Mouse (Mus musculus): ENCODE measurements at regions not wholly inside any gene's neighbourhood (a gene's known extent, or its start where the extent isn't known, plus 50 kb on each side); places are given as distances from the start of the nearest gene placed in this dataset.
"Not testable (repeated sequence)": the region's sequence is repeated elsewhere in the genome, so short reads cannot be mapped to it uniquely, and the experiment has no call there.

DNA sequence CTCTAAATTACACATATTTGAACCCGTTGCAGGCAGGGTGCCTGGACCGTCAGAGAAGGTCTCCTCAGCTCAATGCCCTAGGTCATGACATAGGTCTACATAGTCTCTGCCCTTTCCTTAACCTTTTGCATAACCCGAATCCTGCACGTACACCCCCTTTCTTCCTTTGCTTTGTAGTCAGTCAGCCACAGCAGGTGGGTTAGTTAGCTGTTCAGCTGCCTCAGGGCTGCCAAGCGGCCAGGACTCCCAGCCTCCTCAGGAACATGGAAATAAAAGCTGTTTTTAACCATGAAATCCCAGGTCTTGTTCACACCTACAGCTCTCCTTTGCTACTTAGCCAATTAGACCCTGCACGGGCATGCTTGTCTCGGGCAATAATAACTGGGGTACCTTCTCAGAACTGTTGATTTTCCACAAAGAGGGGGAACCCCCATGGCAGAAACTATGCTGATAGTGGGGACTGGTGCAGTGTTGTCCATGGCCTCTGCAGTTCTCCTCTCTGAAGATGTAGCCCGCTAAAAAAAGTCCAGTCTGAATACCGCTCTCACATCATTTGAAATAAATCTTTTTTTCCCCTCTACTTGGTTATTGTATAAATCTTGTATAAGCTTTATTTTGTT, 83.3 kb downstream of the Sik1 start:
- Histone ChIP-seq H3K9me3 (ENCODE audit: control insufficient read depth, low read length) (peaks cover 8% of the 10 kb centered on the region), H3K27ac (replicated peaks; ENCODE audit: low read depth, low read length) (no peak overlapping the region; the same call in 1 of the 2 replicates), H3K27me3 (ENCODE audit: control insufficient read depth, insufficient read depth, low read length) (no peaks in the 10 kb centered on the region), H3K4me1 (ENCODE audit: control insufficient read depth, insufficient read depth, low read length) (peaks cover 13% of the 10 kb centered on the region; the same call in 1 of the 2 replicates), H3K36me3 (ENCODE audit: control insufficient read depth, insufficient read depth, low read length) (no peaks in the 10 kb centered on the region), H3K4me2 (ENCODE audit: low read length) (no peak overlapping the region), H3K9ac (replicated peaks; ENCODE audit: low read length) (no peak overlapping the region; the same call in 1 of the 2 replicates), H3K4me3 (replicated peaks; ENCODE audit: low read depth, low read length) (no peak overlapping the region)
- 53% methylated on average over 9 of the region's 9 CpGs for WGBS
- ATAC-seq (ENCODE audit: low FRiP score, low TSS enrichment) (no peak), DNase-seq (no peak)

DNA sequence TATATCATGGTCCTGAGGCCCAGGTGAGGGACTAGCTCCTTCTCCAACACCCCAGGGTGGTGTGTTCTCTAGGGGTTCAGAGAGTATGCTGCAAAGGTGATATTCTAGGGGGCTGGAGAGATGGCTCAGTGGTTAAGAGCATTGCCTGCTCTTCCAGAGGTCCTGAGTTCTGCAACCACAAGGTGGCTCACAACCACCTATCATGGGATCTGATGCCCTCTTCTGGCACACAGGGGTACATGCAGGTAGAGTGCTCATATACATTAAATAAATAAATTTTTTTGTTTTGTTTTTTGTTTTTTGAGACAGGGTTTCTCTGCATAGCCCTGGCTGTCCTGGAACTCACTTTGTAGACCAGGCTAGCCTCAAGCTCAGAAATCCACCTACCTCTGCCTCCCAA, 81.7 kb downstream of the Sik1 start:
- not testable (repeated sequence) for H3K36me3 ChIP-seq (ENCODE audit: control insufficient read depth, insufficient read depth, low read length); H3K4me2 ChIP-seq (ENCODE audit: low read length); H3K9ac ChIP-seq (replicated peaks; ENCODE audit: low read length); H3K4me3 ChIP-seq (replicated peaks; ENCODE audit: low read depth, low read length); H3K9me3 ChIP-seq (ENCODE audit: control insufficient read depth, low read length); H3K27ac ChIP-seq (replicated peaks; ENCODE audit: low read depth, low read length); ATAC-seq (ENCODE audit: low FRiP score, low TSS enrichment); H3K27me3 ChIP-seq (ENCODE audit: control insufficient read depth, insufficient read depth, low read length); DNase-seq; H3K4me1 ChIP-seq (ENCODE audit: control insufficient read depth, insufficient read depth, low read length)

DNA sequence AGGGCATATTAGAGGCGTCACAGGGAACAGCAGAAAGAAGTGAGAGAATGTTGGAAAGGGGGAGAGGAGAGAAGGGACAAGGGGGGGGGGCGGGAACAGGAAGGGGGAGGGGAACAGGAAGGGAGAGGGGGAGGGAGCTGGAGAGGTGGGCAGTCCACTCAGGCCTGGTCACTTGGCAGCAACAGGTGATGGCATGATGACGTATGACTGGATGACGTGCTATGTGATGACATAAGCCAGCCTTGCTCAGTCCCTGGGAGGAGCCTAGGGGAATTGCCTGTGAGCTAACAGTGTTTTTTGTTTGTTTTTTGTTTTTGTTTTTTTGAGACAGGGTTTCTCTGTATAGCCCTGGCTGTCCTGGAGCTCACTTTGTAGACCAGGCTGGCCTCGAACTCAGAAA, 80.6 kb downstream of the Sik1 start:
- no peak overlapping the region for H3K4me3 ChIP-seq (replicated peaks; ENCODE audit: low read depth, low read length)
- H3K27ac ChIP-seq (replicated peaks; ENCODE audit: low read depth, low read length), result no peak overlapping the region
- ATAC-seq (ENCODE audit: low FRiP score, low TSS enrichment) (no peak), DNase-seq (no peak)
- H3K4me2 ChIP-seq (ENCODE audit: low read length), result no peak overlapping the region
- WGBS, result 87% methylated on average over 5 of the region's 5 CpGs
- peaks cover 5% of the 10 kb centered on the region for H3K9me3 ChIP-seq (ENCODE audit: control insufficient read depth, low read length)
- H3K27me3 ChIP-seq (ENCODE audit: control insufficient read depth, insufficient read depth, low read length), result no peaks in the 10 kb centered on the region
- no peak overlapping the region for H3K9ac ChIP-seq (replicated peaks; ENCODE audit: low read length)
- H3K4me1 ChIP-seq (ENCODE audit: control insufficient read depth, insufficient read depth, low read length), result 0 out of 2 replicates have a peak, but pooled peaks cover 6% of the 10 kb centered on the region
- no peaks in the 10 kb centered on the region for H3K36me3 ChIP-seq (ENCODE audit: control insufficient read depth, insufficient read depth, low read length)

DNA sequence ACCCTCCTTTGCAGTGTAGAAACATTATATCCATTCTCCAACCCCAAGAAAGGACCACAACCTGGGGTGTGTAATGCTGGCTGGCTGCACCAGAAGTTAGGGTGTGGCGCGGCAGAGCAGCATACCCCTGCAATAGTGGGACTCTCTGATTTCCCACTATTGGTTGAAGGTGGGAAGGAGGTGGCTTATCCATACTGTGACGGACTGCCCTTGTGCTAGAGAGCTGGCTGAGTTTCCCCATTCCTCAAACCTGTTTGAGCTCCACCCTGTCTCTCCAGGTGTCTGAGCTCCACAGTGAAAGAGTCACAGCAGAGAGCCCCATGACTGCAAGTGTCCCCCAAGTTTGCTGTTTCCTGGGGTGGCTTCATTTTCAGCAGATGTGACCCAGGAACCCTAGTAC, 79.6 kb downstream of the Sik1 start:
- H3K27ac ChIP-seq (replicated peaks; ENCODE audit: low read depth, low read length), result no peak overlapping the region
- no peaks in the 10 kb centered on the region for H3K27me3 ChIP-seq (ENCODE audit: control insufficient read depth, insufficient read depth, low read length)
- H3K9me3 ChIP-seq (ENCODE audit: control insufficient read depth, low read length), result no peaks in the 10 kb centered on the region
- DNase-seq, result no peak
- no peak overlapping the region for H3K4me3 ChIP-seq (replicated peaks; ENCODE audit: low read depth, low read length)
- no peak for ATAC-seq (ENCODE audit: low FRiP score, low TSS enrichment)
- H3K9ac ChIP-seq (replicated peaks; ENCODE audit: low read length), result no peak overlapping the region
- no peaks in the 10 kb centered on the region for H3K36me3 ChIP-seq (ENCODE audit: control insufficient read depth, insufficient read depth, low read length)
- 0 out of 2 replicates have a peak, but pooled peaks cover 6% of the 10 kb centered on the region for H3K4me1 ChIP-seq (ENCODE audit: control insufficient read depth, insufficient read depth, low read length)
- H3K4me2 ChIP-seq (ENCODE audit: low read length), result no peak overlapping the region
- 91% methylated on average over 3 of the region's 3 CpGs for WGBS

DNA sequence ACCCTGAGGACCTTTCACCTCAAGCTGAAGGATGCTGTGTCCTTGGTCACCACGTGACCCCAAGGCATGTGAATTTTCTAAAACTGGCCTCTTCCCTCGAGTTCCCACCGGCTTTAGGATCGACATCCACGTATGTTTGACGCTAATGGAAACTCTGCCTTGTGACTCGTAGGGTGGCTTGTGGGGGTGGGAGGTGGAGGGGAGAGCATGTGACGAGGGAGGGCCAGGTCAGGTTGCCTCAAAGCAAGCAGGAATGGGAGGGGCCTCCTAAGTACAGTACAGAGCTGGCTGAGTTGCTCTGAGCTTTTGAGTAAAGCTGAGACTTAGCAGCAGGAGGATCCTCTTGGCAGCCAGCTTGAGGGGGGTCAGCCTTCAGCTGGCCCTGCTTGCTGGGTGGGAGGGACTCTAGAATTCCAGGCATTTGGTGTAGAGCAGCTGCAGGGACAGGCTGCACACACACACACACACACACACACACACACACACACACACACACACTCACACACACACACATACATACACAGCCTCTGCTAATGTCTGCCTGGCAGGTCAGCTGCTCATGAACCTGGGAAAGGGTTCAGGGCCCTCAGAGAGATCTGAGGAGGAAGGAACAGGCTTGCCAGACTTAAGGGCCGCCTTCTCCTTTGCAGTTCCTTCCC, 78.5 kb downstream of the Sik1 start:
- Histone ChIP-seq H3K27me3 (ENCODE audit: control insufficient read depth, insufficient read depth, low read length) (no peaks in the 10 kb centered on the region), H3K9ac (replicated peaks; ENCODE audit: low read length) (no peak overlapping the region), H3K9me3 (ENCODE audit: control insufficient read depth, low read length) (no peaks in the 10 kb centered on the region), H3K4me2 (ENCODE audit: low read length) (no peak overlapping the region), H3K4me1 (ENCODE audit: control insufficient read depth, insufficient read depth, low read length) (0 out of 2 replicates have a peak, but pooled peaks cover 4% of the 10 kb centered on the region), H3K4me3 (replicated peaks; ENCODE audit: low read depth, low read length) (no peak overlapping the region), H3K36me3 (ENCODE audit: control insufficient read depth, insufficient read depth, low read length) (no peaks in the 10 kb centered on the region), H3K27ac (replicated peaks; ENCODE audit: low read depth, low read length) (0 out of 2 replicates have a peak overlapping the region, but pooled peaks have one; percentile 15)
- peak; percentile 53 for DNase-seq
- peak; percentile 55 for ATAC-seq (ENCODE audit: low FRiP score, low TSS enrichment)
- 64% methylated on average over 9 of the region's 9 CpGs for WGBS

DNA sequence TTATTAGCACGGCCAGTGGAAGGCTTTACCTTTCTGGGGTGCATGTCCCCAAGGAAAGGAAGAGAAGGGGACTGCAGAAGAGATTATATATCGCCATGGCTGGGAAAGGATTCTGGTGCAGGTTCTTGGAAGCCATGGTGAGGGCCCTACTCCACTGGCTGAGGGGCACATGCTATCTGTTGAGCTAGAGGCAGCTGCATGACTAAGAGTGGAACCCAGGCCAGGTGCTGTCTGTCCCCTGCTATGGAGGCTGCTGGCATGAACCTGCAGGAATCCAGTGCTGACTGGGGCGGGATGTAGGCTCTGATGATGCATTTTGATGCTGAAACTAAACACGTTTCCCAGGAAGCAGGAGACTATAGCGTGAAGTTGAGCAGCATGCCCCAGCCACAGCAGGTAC, 77.9 kb downstream of the Sik1 start:
- H3K27ac ChIP-seq (replicated peaks; ENCODE audit: low read depth, low read length), result no peak overlapping the region
- WGBS, result 75% methylated on average over 5 of the region's 5 CpGs

DNA sequence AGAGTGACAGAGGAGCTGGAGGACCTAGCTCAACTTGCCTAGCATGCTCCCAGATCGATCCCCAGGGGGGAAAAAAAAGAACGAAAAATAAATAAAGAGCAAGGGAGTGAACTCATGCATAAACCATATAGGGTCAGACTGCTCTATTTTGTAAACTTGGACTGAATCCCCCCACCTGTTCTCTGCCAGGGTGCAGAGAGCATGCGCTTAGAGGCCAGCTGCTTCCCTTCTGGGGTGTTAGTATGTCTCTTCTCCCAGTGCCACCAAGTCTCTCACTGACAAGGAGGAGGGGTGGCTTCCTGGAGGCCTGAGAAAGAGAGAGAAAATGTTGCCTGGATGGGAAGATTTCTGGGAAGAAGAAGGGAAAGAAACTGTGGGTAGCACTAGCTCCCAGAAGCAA, 76.1 kb downstream of the Sik1 start:
- Histone ChIP-seq H3K27ac (replicated peaks; ENCODE audit: low read depth, low read length) (no peak overlapping the region), H3K4me3 (replicated peaks; ENCODE audit: low read depth, low read length) (no peak overlapping the region), H3K36me3 (ENCODE audit: control insufficient read depth, insufficient read depth, low read length) (no peaks in the 10 kb centered on the region), H3K9ac (replicated peaks; ENCODE audit: low read length) (no peak overlapping the region), H3K27me3 (ENCODE audit: control insufficient read depth, insufficient read depth, low read length) (no peaks in the 10 kb centered on the region), H3K9me3 (ENCODE audit: control insufficient read depth, low read length) (no peaks in the 10 kb centered on the region), H3K4me2 (ENCODE audit: low read length) (no peak overlapping the region), H3K4me1 (ENCODE audit: control insufficient read depth, insufficient read depth, low read length) (no peaks in the 10 kb centered on the region)
- no peak for DNase-seq
- 82% methylated on average over 3 of the region's 3 CpGs for WGBS
- ATAC-seq (ENCODE audit: low FRiP score, low TSS enrichment), result no peak

More for the DNA sequence above, 77.9 kb downstream of the Sik1 start:
- ATAC-seq (ENCODE audit: low FRiP score, low TSS enrichment), result no peak
- Histone ChIP-seq H3K9ac (replicated peaks; ENCODE audit: low read length) (no peak overlapping the region), H3K36me3 (ENCODE audit: control insufficient read depth, insufficient read depth, low read length) (no peaks in the 10 kb centered on the region), H3K4me2 (ENCODE audit: low read length) (no peak overlapping the region), H3K4me1 (ENCODE audit: control insufficient read depth, insufficient read depth, low read length) (no peaks in the 10 kb centered on the region), H3K4me3 (replicated peaks; ENCODE audit: low read depth, low read length) (no peak overlapping the region), H3K27me3 (ENCODE audit: control insufficient read depth, insufficient read depth, low read length) (no peaks in the 10 kb centered on the region), H3K9me3 (ENCODE audit: control insufficient read depth, low read length) (no peaks in the 10 kb centered on the region)
- DNase-seq, result no peak

DNA sequence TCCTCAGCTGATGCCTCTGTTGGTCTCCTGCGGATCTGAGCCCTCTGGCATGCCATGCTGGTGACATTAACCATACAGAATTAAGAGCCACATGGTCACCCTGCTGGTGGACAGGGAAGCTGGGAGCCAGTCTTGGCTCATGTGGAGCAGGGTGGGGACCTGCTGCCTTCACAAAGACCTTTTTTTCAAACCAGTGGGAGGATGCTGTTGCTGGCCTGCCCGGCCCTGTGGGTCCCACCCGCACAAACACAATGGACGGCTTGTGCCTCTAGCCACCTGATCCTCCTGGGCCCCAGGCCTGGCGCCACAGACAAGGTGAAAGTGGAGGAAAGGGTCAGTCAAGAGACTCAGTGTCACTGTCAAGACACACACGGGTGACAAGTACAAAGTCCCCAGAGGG, 73.4 kb downstream of the Sik1 start:
- H3K36me3 ChIP-seq (ENCODE audit: control insufficient read depth, insufficient read depth, low read length), result no peaks in the 10 kb centered on the region
- ATAC-seq (ENCODE audit: low FRiP score, low TSS enrichment) (no peak), DNase-seq (no peak)

DNA sequence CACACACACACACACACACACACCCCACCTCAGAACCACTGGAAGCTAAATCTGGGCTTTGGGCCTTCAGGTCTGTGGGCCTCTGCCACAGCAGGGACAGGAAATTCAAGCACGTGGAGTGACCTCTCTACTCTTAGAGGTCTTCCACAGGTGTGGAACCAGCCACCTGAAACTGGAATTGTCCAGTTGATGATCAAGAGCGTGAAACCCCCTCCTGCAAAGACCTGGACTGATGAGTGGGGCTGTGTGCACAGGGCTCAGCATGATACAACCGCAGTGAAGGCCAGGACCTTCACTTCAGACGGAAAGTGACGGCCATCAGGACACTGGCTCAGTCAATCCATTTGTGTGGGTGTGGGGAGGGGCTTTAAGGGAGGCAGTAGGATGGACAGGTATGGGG, 72.5 kb downstream of the Sik1 start:
- Histone ChIP-seq H3K27ac (replicated peaks; ENCODE audit: low read depth, low read length) (no peak overlapping the region), H3K9me3 (ENCODE audit: control insufficient read depth, low read length) (no peaks in the 10 kb centered on the region), H3K9ac (replicated peaks; ENCODE audit: low read length) (no peak overlapping the region), H3K27me3 (ENCODE audit: control insufficient read depth, insufficient read depth, low read length) (no peaks in the 10 kb centered on the region), H3K4me3 (replicated peaks; ENCODE audit: low read depth, low read length) (no peak overlapping the region), H3K4me1 (ENCODE audit: control insufficient read depth, insufficient read depth, low read length) (no peaks in the 10 kb centered on the region), H3K36me3 (ENCODE audit: control insufficient read depth, insufficient read depth, low read length) (no peaks in the 10 kb centered on the region), H3K4me2 (ENCODE audit: low read length) (no peak overlapping the region)
- DNase-seq (no peak), ATAC-seq (ENCODE audit: low FRiP score, low TSS enrichment) (no peak)
- WGBS, result 94% methylated on average over 5 of the region's 5 CpGs

More for the DNA sequence above, 73.4 kb downstream of the Sik1 start:
- Histone ChIP-seq H3K27ac (replicated peaks; ENCODE audit: low read depth, low read length) (no peak overlapping the region), H3K4me3 (replicated peaks; ENCODE audit: low read depth, low read length) (no peak overlapping the region), H3K27me3 (ENCODE audit: control insufficient read depth, insufficient read depth, low read length) (no peaks in the 10 kb centered on the region), H3K9ac (replicated peaks; ENCODE audit: low read length) (no peak overlapping the region), H3K9me3 (ENCODE audit: control insufficient read depth, low read length) (no peaks in the 10 kb centered on the region), H3K4me2 (ENCODE audit: low read length) (no peak overlapping the region), H3K4me1 (ENCODE audit: control insufficient read depth, insufficient read depth, low read length) (no peaks in the 10 kb centered on the region)
- 89% methylated on average over 6 of the region's 6 CpGs for WGBS

All from midbrain, embryonic 14.5 days (tissue).